ENCODE assay signal across 1 mouse cellular context in the genomic region with DNA sequence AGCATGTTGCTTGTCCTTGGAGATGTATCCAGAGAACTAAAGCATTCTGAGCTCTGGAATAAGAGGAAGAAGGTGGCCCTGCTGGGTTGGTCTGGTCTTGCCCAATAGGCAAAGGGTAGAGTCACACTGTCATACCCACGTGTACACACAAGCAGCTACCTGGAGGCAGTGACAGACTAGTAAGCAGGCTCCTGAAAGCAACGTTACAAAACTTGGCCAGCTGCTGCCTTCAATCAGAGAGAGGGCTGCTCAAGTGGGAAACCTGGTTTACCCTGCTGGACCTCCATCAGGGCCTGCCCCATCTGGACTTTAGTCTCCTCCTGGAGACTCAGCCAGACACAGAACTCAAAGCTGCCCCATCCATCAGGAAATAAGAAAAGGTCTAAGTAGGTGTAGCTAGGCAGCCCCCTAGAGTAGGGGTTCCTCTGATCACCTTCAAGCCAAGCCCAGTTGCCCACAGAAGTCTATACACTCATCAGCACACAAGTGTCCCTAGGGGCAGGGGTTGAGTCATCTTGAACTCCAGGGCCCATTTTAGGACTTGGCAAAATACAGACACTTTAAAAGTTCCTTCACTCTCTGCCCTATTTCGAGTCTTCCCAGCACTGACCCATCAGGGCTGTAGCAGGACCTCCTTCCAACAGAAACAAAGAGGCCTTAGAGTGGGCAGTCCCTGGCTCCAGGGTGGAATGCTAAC.
A peak's percentile ranks its signal among the peaks of the same experiment; 100 is the strongest.
TF ChIP-seq lines count a peak whose summit lies in the region.

No protein-coding gene starts in this region.

TF ChIP-seq in CH12.LX, 34 proteins besides CTCF, POLR2A, EP300 and RAD21:
- TF ChIP-seq SIN3A (IDR thresholded peaks at IDR 0.05; ENCODE audit: low read length) (peak; percentile 74; the same call in 1 of the 2 replicates), UBTF (IDR thresholded peaks at IDR 0.05; ENCODE audit: low read depth, low read length) (no peak), MAX (IDR thresholded peaks at IDR 0.05; ENCODE audit: low read length) (peak; percentile 77), IRF4 (IDR thresholded peaks at IDR 0.05; ENCODE audit: low read depth, low read length) (peak; percentile 98), MAFK (IDR thresholded peaks at IDR 0.05; ENCODE audit: insufficient replicate concordance, low read length) (0 out of 2 replicates have a peak, but pooled peaks have one; percentile 38), USF2 (conservative IDR thresholded peaks at IDR 0.05; ENCODE audit: low read depth, low read length) (0 out of 2 replicates have a peak, but pooled peaks have one; percentile 12), RCOR1 (conservative IDR thresholded peaks at IDR 0.05; ENCODE audit: low read depth, low read length) (peak; percentile 90), KAT2A (IDR thresholded peaks at IDR 0.05; ENCODE audit: insufficient replicate concordance, low read length) (peak; percentile 75; the same call in 1 of the 2 replicates), JUN (IDR thresholded peaks at IDR 0.05; ENCODE audit: insufficient read depth, low read depth, low read length) (peak; percentile 89), USF1 (IDR thresholded peaks at IDR 0.05; ENCODE audit: low read depth, low read length) (peak; percentile 18; the same call in 1 of the 2 replicates), MXI1 (IDR thresholded peaks at IDR 0.05; ENCODE audit: low read depth, low read length) (peak; percentile 90), ZNF384 (IDR thresholded peaks at IDR 0.05; ENCODE audit: low read depth, low read length) (no peak), CHD2 (IDR thresholded peaks at IDR 0.05; ENCODE audit: low read length) (peak; percentile 73), ZKSCAN1 (IDR thresholded peaks at IDR 0.05; ENCODE audit: borderline replicate concordance, low read depth, low read length) (no peak), MEF2A (IDR thresholded peaks at IDR 0.05; ENCODE audit: borderline replicate concordance, low read depth, low read length) (peak; percentile 97), NRF1 (IDR thresholded peaks at IDR 0.05; ENCODE audit: low read depth, low read length) (0 out of 2 replicates have a peak, but pooled peaks have one; percentile 36), NELFE (IDR thresholded peaks at IDR 0.05; ENCODE audit: low read depth, low read length) (peak; percentile 58), GABPA (IDR thresholded peaks at IDR 0.05; ENCODE audit: insufficient replicate concordance, low read depth, low read length) (no peak), ZMIZ1 (IDR thresholded peaks at IDR 0.05; ENCODE audit: low read depth, low read length) (peak; percentile 65; the same call in 1 of the 2 replicates), ELF1 (IDR thresholded peaks at IDR 0.05; ENCODE audit: low read depth, low read length) (peak; percentile 46; the same call in 1 of the 2 replicates), HCFC1 (IDR thresholded peaks at IDR 0.05; ENCODE audit: low read depth, low read length) (0 out of 2 replicates have a peak, but pooled peaks have one; percentile 52), POLR2AphosphoS2 (IDR thresholded peaks at IDR 0.05; ENCODE audit: low read depth, low read length) (no peak), MAZ (IDR thresholded peaks at IDR 0.05; ENCODE audit: low read depth, low read length) (peak; percentile 86), TBP (conservative IDR thresholded peaks at IDR 0.05; ENCODE audit: low read depth, low read length) (peak; percentile 32; the same call in 1 of the 2 replicates), CHD1 (IDR thresholded peaks at IDR 0.05; ENCODE audit: low read depth, low read length) (peak; percentile 23; the same call in 1 of the 2 replicates), JUND (conservative IDR thresholded peaks at IDR 0.05; ENCODE audit: low read depth, low read length) (peak; percentile 94), TCF12 (IDR thresholded peaks at IDR 0.05; ENCODE audit: low read depth, low read length) (peak; percentile 88), PAX5 (IDR thresholded peaks at IDR 0.05; ENCODE audit: low read length) (no peak), ETS1 (conservative IDR thresholded peaks at IDR 0.05; ENCODE audit: low read depth, low read length) (peak; percentile 91), SMC3 (IDR thresholded peaks at IDR 0.05; ENCODE audit: low read depth, low read length) (peak; percentile 49), E2F4 (IDR thresholded peaks at IDR 0.05; ENCODE audit: insufficient replicate concordance, low read depth, low read length) (no peak), MYC (IDR thresholded peaks at IDR 0.05; ENCODE audit: low read depth, low read length) (peak; percentile 69; the same call in 1 of the 2 replicates), BHLHE40 (IDR thresholded peaks at IDR 0.05; ENCODE audit: low read depth, low read length) (peak; percentile 72), ZC3H11A (IDR thresholded peaks at IDR 0.05; ENCODE audit: low read depth, low read length) (no peak)
